Mouse (Mus musculus) kidney, postnatal 0 days (tissue): ENCODE results near the gene Colgalt1. TPM values are rescaled to one million over a fixed set of nuclear protein-coding genes. Genes with fewer than 3 reads are reported as not detected.

Experiments
- ATAC-seq: fragments of 200-750 bp; cut with Nextera tagmentation; replicated peaks from 2 replicates; pipeline ENCODE4 v1.8.0; 2017; ENCODE audit warnings: low read depth, moderate number of reproducible peaks, moderate TSS enrichment, moderate library complexity; ENCODE audit not compliant: low FRiP score
- DNase-seq: peaks from one replicate; pipeline ENCODE4 v3.0.0-alpha.2; 2016; ENCODE audit warnings: low spot score
- H3K27ac ChIP-seq: fragments of 300-500 bp; sonication (generic); 2 replicates; pipeline ENCODE4 v1.5.1; 2014; ENCODE audit warnings: mild to moderate bottlenecking
- H3K27me3 ChIP-seq: fragments of 300-500 bp; sonication (generic); 2 replicates; pipeline ENCODE4 v1.6.1; 2014; ENCODE audit warnings: low read length, mixed read lengths; ENCODE audit not compliant: insufficient read depth
- H3K36me3 ChIP-seq: fragments of 300-500 bp; sonication (generic); 2 replicates; pipeline ENCODE4 v1.6.1; 2014; ENCODE audit warnings: low read length, mixed read lengths; ENCODE audit not compliant: insufficient read depth
- H3K4me1 ChIP-seq: fragments of 300-500 bp; sonication (generic); replicated peaks from 2 replicates; pipeline ENCODE4 v1.6.1; 2014; ENCODE audit warnings: antibody characterized with exemption, low read length, mixed read lengths; ENCODE audit not compliant: insufficient read depth
- H3K4me2 ChIP-seq: fragments of 300-500 bp; sonication (generic); 2 replicates; pipeline ENCODE4 v1.6.1; 2014; ENCODE audit warnings: mild to moderate bottlenecking, low read length, moderate library complexity, mixed read lengths
- H3K4me3 ChIP-seq: fragments of 300-500 bp; sonication (generic); replicated peaks from 2 replicates; pipeline ENCODE4 v1.5.1; 2014; ENCODE audit warnings: low read depth, low read length
- H3K9ac ChIP-seq: fragments of 300-500 bp; sonication (generic); 2 replicates; pipeline ENCODE4 v1.6.1; 2014; ENCODE audit warnings: low read depth, low read length
- H3K9me3 ChIP-seq: fragments of 300-500 bp; sonication (generic); replicated peaks from 2 replicates; pipeline ENCODE4 v1.6.1; 2016; ENCODE audit warnings: low read length, inconsistent platforms, mixed read lengths
- CTCF ChIP-seq: IDR thresholded peaks from 2 replicates; pipeline ENCODE4 v1.5.1; 2016; ENCODE audit warnings: antibody characterized with exemption, low read depth, mild to moderate bottlenecking, moderate library complexity
- WGBS: fragments of 180-500 bp; shearing (Covaris S2); extraction: QIAGEN DNeasy Blood & Tissue Kit; methylation state at CpG from one replicate; pipeline ENCODE4 v1.1.7; 2014; 5-methylcytosine and 5-hydroxymethylcytosine counted together
- polyA plus RNA-seq: library from polyadenylated mRNA; unstranded; fragments of >200 nt; fragmentation: Nextera tagmentation; extraction: Ambion mirVana; gene quantifications from 2 replicates; pipeline ENCODE4 v1.2.1, GENCODE M21; 2015

The Colgalt1 gene
- polyA plus RNA-seq, 1 experiment from 2014 or later: 66.2 TPM

GRCm38 (mm10) chr8:71629096-71629697, 18.4 kb downstream of the Colgalt1 start:
- Histone ChIP-seq H3K4me2 (peak overlapping the region; percentile 90), H3K4me3 (peak overlapping the region; percentile 47), H3K27ac (peak overlapping the region; percentile 57), H3K9ac (peak overlapping the region; percentile 74), H3K4me1 (peaks cover 21% of the 10 kb centered on the region), H3K9me3 (no peaks in the 10 kb centered on the region), H3K27me3 (no peaks in the 10 kb centered on the region), H3K36me3 (peaks cover 14% of the 10 kb centered on the region; the same call in 1 of the 2 replicates)
- peak; percentile 89 for ATAC-seq
- TF ChIP-seq CTCF: peak; percentile 55
- WGBS: under 1% methylated on average over 48 of the region's 55 CpGs
- peak; percentile 93 for DNase-seq

DNA sequence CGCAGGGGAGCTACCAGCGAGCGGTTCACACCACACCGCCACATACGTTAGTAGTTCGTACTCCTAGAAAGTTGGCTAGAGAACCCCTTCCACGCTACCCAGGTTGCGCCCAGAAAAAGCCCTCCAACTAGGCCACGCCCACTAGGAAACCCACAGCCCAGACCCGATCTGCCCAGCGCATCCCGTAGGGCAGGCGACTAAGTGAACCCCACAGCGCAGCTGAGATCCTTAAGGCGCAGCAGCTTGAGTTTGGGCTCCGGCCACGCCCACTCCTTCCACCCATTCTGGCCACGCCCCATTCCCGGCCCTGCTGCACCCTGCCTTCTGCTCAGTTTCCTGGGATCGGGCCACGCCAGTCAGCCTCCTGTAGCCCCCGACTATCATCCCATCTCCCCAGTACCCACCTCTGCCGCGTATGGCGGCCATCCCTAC, 19.0 kb downstream of the Colgalt1 start:
- Histone ChIP-seq H3K27me3 (no peaks in the 10 kb centered on the region), H3K27ac (peak overlapping the region; percentile 57; the same call in 1 of the 2 replicates), H3K4me1 (peaks cover 25% of the 10 kb centered on the region), H3K9ac (no peak overlapping the region), H3K36me3 (peaks cover 8% of the 10 kb centered on the region; the same call in 1 of the 2 replicates), H3K4me3 (peak overlapping the region; percentile 47), H3K9me3 (no peaks in the 10 kb centered on the region), H3K4me2 (peak overlapping the region; percentile 90)
- DNase-seq (peak; percentile 56), ATAC-seq (peak; percentile 22; the same call in 1 of the 2 replicates)
- no peak for TF ChIP-seq CTCF
- 3% methylated on average over 25 of the region's 25 CpGs for WGBS

GRCm38 (mm10) chr8:71630761-71631160, 20.0 kb downstream of the Colgalt1 start:
- peaks cover 25% of the 10 kb centered on the region for H3K4me1 ChIP-seq
- H3K9ac ChIP-seq: no peak overlapping the region
- no peaks in the 10 kb centered on the region for H3K9me3 ChIP-seq
- H3K36me3 ChIP-seq: peaks cover 7% of the 10 kb centered on the region; the same call in 1 of the 2 replicates
- H3K27me3 ChIP-seq: no peaks in the 10 kb centered on the region
- H3K27ac ChIP-seq: no peak overlapping the region
- H3K4me3 ChIP-seq: no peak overlapping the region
- no peak for ATAC-seq
- no peak for DNase-seq
- WGBS: 72% methylated on average over 6 of the region's 6 CpGs
- TF ChIP-seq CTCF: no peak
- no peak overlapping the region for H3K4me2 ChIP-seq

- Histone ChIP-seq H3K9me3 (no peaks in the 10 kb centered on the region), H3K27ac (no peak overlapping the region), H3K4me1 (peaks cover 25% of the 10 kb centered on the region), H3K9ac (no peak overlapping the region), H3K36me3 (no peaks in the 10 kb centered on the region), H3K4me2 (no peak overlapping the region), H3K27me3 (no peaks in the 10 kb centered on the region), H3K4me3 (no peak overlapping the region)
- WGBS: 52% methylated on average over 2 of the region's 2 CpGs
- ATAC-seq: no peak
- DNase-seq: no peak
- TF ChIP-seq CTCF: no peak
Measured at GRCm38 (mm10) chr8:71631897-71632296, 21.1 kb downstream of the Colgalt1 start.

DNA sequence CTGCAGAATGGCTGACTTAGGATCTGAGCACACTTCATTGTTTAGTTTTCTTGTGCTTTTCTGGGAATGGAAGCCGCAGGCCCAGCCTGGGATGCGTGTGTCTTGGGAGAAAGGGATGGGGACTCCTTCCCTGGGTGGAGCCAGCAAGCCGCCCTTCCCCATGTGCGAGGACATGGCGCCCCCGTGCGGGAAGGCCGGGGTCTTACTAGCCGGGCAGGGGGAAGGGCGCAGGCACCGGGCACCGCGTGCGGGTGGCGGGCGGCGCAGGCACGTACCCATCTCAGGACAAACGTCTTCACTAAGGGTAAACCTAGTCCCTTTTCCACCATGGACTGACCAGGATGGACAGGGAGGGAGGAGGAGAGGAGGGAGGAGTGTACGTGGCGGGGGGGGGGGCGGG, 22.4 kb downstream of the Colgalt1 start:
- WGBS: 12% methylated on average over 13 of the region's 22 CpGs
- Histone ChIP-seq H3K36me3 (no peaks in the 10 kb centered on the region), H3K4me2 (no peak overlapping the region; the same call in 1 of the 2 replicates), H3K9me3 (no peaks in the 10 kb centered on the region), H3K4me1 (peaks cover 22% of the 10 kb centered on the region), H3K27ac (no peak overlapping the region), H3K9ac (no peak overlapping the region), H3K27me3 (no peaks in the 10 kb centered on the region), H3K4me3 (no peak overlapping the region)
- no peak for ATAC-seq
- TF ChIP-seq CTCF: peak; percentile 56
- DNase-seq: peak; percentile 32

DNA sequence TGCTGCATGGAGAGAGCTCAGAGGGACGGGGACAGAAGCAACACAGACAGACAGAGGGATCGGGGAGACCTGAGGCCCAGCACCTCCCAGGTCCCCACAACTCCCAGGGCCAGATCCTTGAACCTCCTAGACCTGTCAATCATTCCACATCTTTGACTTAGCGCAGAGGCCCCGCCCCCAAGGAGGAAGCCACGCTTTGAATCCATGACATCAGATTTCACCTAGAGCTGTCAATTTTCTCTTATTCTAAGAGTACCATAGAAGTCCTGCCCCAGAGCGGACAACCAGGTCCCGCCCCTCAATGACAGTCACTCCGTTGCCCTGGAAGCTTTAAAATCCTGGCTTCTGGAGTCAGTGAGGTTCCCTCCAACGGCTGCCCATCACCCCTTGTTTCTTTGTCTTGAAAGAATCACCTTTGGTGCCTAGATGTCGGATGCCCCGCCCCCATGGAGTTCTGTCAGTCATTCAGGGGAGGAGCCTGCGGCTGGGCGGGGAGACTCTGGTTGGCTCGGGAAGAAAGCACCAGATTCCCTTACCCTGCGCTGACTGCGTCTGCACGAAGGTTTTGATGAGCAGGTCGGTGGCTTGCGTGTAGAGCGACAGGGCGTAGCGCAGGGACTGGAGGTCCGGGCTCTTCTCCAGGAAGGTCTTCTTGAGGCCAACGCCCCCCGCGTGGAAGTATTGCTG, 23.3 kb downstream of the Colgalt1 start:
- Histone ChIP-seq H3K36me3 (no peaks in the 10 kb centered on the region), H3K9ac (no peak overlapping the region), H3K27me3 (no peaks in the 10 kb centered on the region), H3K4me2 (peak overlapping the region; percentile 31), H3K4me1 (peaks cover 12% of the 10 kb centered on the region; the same call in 1 of the 2 replicates), H3K4me3 (0 out of 2 replicates have a peak overlapping the region, but pooled peaks have one; percentile 1), H3K9me3 (no peaks in the 10 kb centered on the region), H3K27ac (no peak overlapping the region)
- peak; percentile 61 for DNase-seq
- no peak for ATAC-seq
- WGBS: 3% methylated on average over 26 of the region's 26 CpGs
- no peak for TF ChIP-seq CTCF
